Mouse (Mus musculus) layer of hippocampus, adult 9-11 months (tissue): ENCODE results near the gene Gm9945.

Experiments
- DNase-seq: peaks from one replicate; pipeline ENCODE4 v3.0.0; 2022

Gene Gm9945

GRCm38 (mm10) chr11:53463551-53464424 lies 16.2 kb upstream of the Gm9945 start:
- DNase-seq, result no peak

- DNase-seq, result peak; percentile 77
These were observed 13.6 kb upstream of the Gm9945 start for GRCm38 (mm10) chr11:53466231-53466971.

- no peak for DNase-seq
These were observed 10.5 kb upstream of the Gm9945 start for GRCm38 (mm10) chr11:53469294-53469967.

GRCm38 (mm10) chr11:53469968-53470695 lies 9.8 kb upstream of the Gm9945 start, which contains the start of gene Gm9837:
Gene Gm9837 (minus strand): TSS chr11:53470479.
- DNase-seq, result peak; percentile 94

GRCm38 (mm10) chr11:53472709-53473108 lies 7.3 kb upstream of the Gm9945 start:
- no peak for DNase-seq

- no peak for DNase-seq
These were observed 4.3 kb upstream of the Gm9945 start for GRCm38 (mm10) chr11:53475620-53476019.

GRCm38 (mm10) chr11:53477833-53478232 lies 2.1 kb upstream of the Gm9945 start:
- DNase-seq, result no peak

- DNase-seq, result no peak
These were observed 1.4 kb upstream of the Gm9945 start for GRCm38 (mm10) chr11:53478383-53479170.

- no peak for DNase-seq
These were observed 689 bp upstream of the Gm9945 start for GRCm38 (mm10) chr11:53479171-53479782.

- DNase-seq, result no peak
These were observed 1.2 kb downstream of the Gm9945 start for GRCm38 (mm10) chr11:53481088-53481730.

GRCm38 (mm10) chr11:53483159-53483891 lies 3.4 kb downstream of the Gm9945 start:
- DNase-seq, result no peak

- no peak for DNase-seq
These were observed 5.8 kb downstream of the Gm9945 start for GRCm38 (mm10) chr11:53485719-53486118.

- DNase-seq, result no peak
These were observed 6.4 kb downstream of the Gm9945 start for GRCm38 (mm10) chr11:53486351-53486750.

- no peak for DNase-seq
These were observed 7.0 kb downstream of the Gm9945 start for GRCm38 (mm10) chr11:53486822-53487594.

GRCm38 (mm10) chr11:53489007-53489406 lies 9.0 kb downstream of the Gm9945 start:
- no peak for DNase-seq

GRCm38 (mm10) chr11:53489421-53489820 lies 9.5 kb downstream of the Gm9945 start:
- DNase-seq, result no peak

- DNase-seq, result no peak
These were observed 12.0 kb downstream of the Gm9945 start for GRCm38 (mm10) chr11:53491954-53492401.

GRCm38 (mm10) chr11:53493243-53493955 lies 13.4 kb downstream of the Gm9945 start:
- no peak for DNase-seq
